Mouse (Mus musculus) bone marrow, adult 2 months (tissue): ENCODE data around the gene Ccdc126.

Experiments
- CTCF ChIP-seq: fragments of 200-500 bp; IDR thresholded peaks from 2 replicates; pipeline ENCODE4 v1.5.1; 2011; ENCODE audit warnings: low read length, control low read depth; ENCODE audit not compliant: control insufficient read depth, insufficient read depth
- POLR2A ChIP-seq: fragments of 200-500 bp; IDR thresholded peaks from 2 replicates; pipeline ENCODE4 v1.6.1; 2011; ENCODE audit warnings: low read depth, mild to moderate bottlenecking, control low read depth, low read length, borderline replicate concordance; ENCODE audit not compliant: control insufficient read depth

GRCm38 (mm10) chr6:49280942-49281341, 38.1 kb upstream of the Ccdc126 start:
- TF ChIP-seq POLR2A (no peak), CTCF (no peak)
